11 mouse cellular contexts compared by ENCODE assay signal in the genomic region with DNA sequence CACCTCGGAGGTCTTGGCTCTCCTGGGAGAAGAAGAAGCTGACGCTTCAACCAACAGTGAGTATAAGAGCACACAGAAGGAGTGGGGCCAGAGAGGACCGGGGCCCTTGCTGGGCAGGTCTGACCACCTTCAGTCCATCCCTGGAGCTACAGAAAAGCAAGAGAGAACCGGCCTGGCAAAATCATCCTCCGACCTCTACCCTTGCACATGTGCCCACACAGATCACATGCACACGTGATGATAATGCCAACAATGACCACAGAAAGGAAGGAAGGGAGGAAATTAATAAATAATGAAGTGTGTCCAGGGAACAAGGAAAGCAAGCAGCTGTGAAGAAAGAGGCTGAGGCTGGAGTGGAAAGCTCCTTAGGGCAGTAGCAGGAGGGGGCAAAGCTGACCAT. TPM values are rescaled to one million over a fixed set of nuclear protein-coding genes. Genes with fewer than 3 reads are reported as not detected.
DNase-seq lines count a peak whose midpoint lies in the region; ATAC-seq lines count a peak whose summit lies in the region.
"Had no signal": no experiment of that assay in that cellular context is flagged by ENCODE, and none has a peak within 500 bp of the region (broad histone marks: within the 10 kb centered on the region; RNA-seq: fewer than 3 reads in every experiment).

No protein-coding gene starts in this region.

- 62% methylated on average over 6 of the region's 6 CpGs for WGBS in heart, embryonic 13.5 days
- 72% methylated on average over 6 of the region's 6 CpGs for WGBS in neural tube, embryonic 12.5 days
- WGBS in kidney, embryonic 15.5 days: 67% methylated on average over 6 of the region's 6 CpGs

- H3K4me2 ChIP-seq in heart, embryonic 13.5 days: no peak overlapping the region
- H3K4me2 ChIP-seq in neural tube, embryonic 12.5 days (replicated peaks): peak overlapping the region; percentile 69; the same call in 1 of the 2 replicates
- H3K4me2 ChIP-seq in kidney, embryonic 15.5 days: 0 out of 2 replicates have a peak overlapping the region, but pooled peaks have one; percentile 3

- no peaks in the 10 kb centered on the region for H3K9me3 ChIP-seq in heart, embryonic 13.5 days
- no peaks in the 10 kb centered on the region for H3K9me3 ChIP-seq in neural tube, embryonic 12.5 days
- H3K9me3 ChIP-seq in kidney, embryonic 15.5 days (replicated peaks): no peaks in the 10 kb centered on the region

- DNase-seq in heart, adult 18-20 months: no peak
- DNase-seq in neural tube, embryonic 10.5 days (ENCODE audit: extremely low spot score, low spot score): no peak
- no peak for DNase-seq in frontal cortex, postnatal 36 days (ENCODE audit: low spot score in 2 of 2)
- DNase-seq: left cerebral cortex, postnatal 4 days; right cerebral cortex, postnatal 25 days had no signal

- no peak overlapping the region; the same call in 1 of the 2 replicates for H3K27ac ChIP-seq in heart, embryonic 13.5 days (replicated peaks)
- no peak overlapping the region for H3K27ac ChIP-seq in neural tube, embryonic 12.5 days
- peak overlapping the region; percentile 87; the same call in 1 of the 2 replicates for H3K27ac ChIP-seq in kidney, embryonic 15.5 days

- H3K27me3 ChIP-seq in heart, embryonic 13.5 days (replicated peaks): no peaks in the 10 kb centered on the region
- no peaks in the 10 kb centered on the region for H3K27me3 ChIP-seq in neural tube, embryonic 12.5 days (replicated peaks)
- no peaks in the 10 kb centered on the region for H3K27me3 ChIP-seq in kidney, embryonic 15.5 days

- H3K36me3 ChIP-seq in heart, embryonic 13.5 days: no peaks in the 10 kb centered on the region
- H3K36me3 ChIP-seq in neural tube, embryonic 12.5 days: no peaks in the 10 kb centered on the region
- no peaks in the 10 kb centered on the region for H3K36me3 ChIP-seq in kidney, embryonic 15.5 days

- H3K4me3 ChIP-seq in heart, embryonic 13.5 days: no peak overlapping the region
- H3K4me3 ChIP-seq in neural tube, embryonic 12.5 days: no peak overlapping the region
- H3K4me3 ChIP-seq in kidney, embryonic 15.5 days (replicated peaks): no peak overlapping the region

- no peak for ATAC-seq in heart, embryonic 13.5 days (ENCODE audit: extremely low read depth, insufficient number of reproducible peaks, low FRiP score, low TSS enrichment)
- ATAC-seq in neural tube, embryonic 12.5 days (ENCODE audit: low FRiP score, low read depth): no peak
- ATAC-seq in kidney, embryonic 15.5 days (replicated peaks; ENCODE audit: low FRiP score): no peak
- no peak for ATAC-seq in megakaryocyte, adult 5-6 weeks (ENCODE audit: poor library complexity, severe bottlenecking)

- H3K9ac ChIP-seq in heart, embryonic 13.5 days: peak overlapping the region; percentile 15
- H3K9ac ChIP-seq in neural tube, embryonic 12.5 days: no peak overlapping the region
- H3K9ac ChIP-seq in kidney, embryonic 15.5 days: no peak overlapping the region

- peaks cover 90% of the 10 kb centered on the region for H3K4me1 ChIP-seq in heart, embryonic 13.5 days
- peaks cover 90% of the 10 kb centered on the region for H3K4me1 ChIP-seq in neural tube, embryonic 12.5 days
- peaks cover 81% of the 10 kb centered on the region for H3K4me1 ChIP-seq in kidney, embryonic 15.5 days

RNA-seq across cellular contexts. Expression of a gene that starts 4.7 kb away (rescaled TPM):
- 40.2 and 43.4 TPM in 2 replicates for polyA plus RNA-seq in heart, embryonic 13.5 days (2015; fragmentation: Nextera tagmentation; extraction: Ambion mirVana)
- 10 to 100 TPM; 18.9 to 19.1 TPM for total RNA-seq in heart, adult 18-20 months (2021)
- 55.9 and 61.5 TPM in 2 replicates for polyA plus RNA-seq in neural tube, embryonic 12.5 days (2016; fragmentation: Nextera tagmentation; extraction: Ambion mirVana)
- polyA plus RNA-seq in kidney, embryonic 15.5 days (2015; fragmentation: Nextera tagmentation; extraction: Ambion mirVana): 45.7 and 53.8 TPM in 2 replicates
- 0.21 TPM in 1 of 2 replicates, not detected in the other for total RNA-seq in megakaryocyte, adult 5-6 weeks (2015)
- not detected in 2 replicates for total RNA-seq in megakaryocyte, adult 5-6 weeks (2017)

RNA-seq across cellular contexts. Expression of a gene that starts 48.1 kb away (rescaled TPM):
- polyA plus RNA-seq in heart, embryonic 13.5 days (2015; fragmentation: Nextera tagmentation; extraction: Ambion mirVana): 1.9 TPM in 1 of 2 replicates, not detected in the other
- total RNA-seq in heart, adult 18-20 months (2021): not detected
- polyA plus RNA-seq in neural tube, embryonic 12.5 days (2016; fragmentation: Nextera tagmentation; extraction: Ambion mirVana): not detected in 2 replicates
- 0.45 and 5.2 TPM in 2 replicates for polyA plus RNA-seq in kidney, embryonic 15.5 days (2015; fragmentation: Nextera tagmentation; extraction: Ambion mirVana)
- total RNA-seq in megakaryocyte, adult 5-6 weeks (2015): not detected in 2 replicates
- total RNA-seq in megakaryocyte, adult 5-6 weeks (2017): not detected in 2 replicates
- total RNA-seq: left cerebral cortex, postnatal 4 days had no signal
- polyA plus RNA-seq: embryonic facial prominence, embryonic 14.5 days; neural tube, embryonic 14.5 days had no signal
